Comparison of ENCODE assay signal across 10 mouse cellular contexts in genomic region chr7:142134206-142134995, GRCm38 (mm10). TPM values are rescaled to one million over a fixed set of nuclear protein-coding genes. Genes with fewer than 3 reads are reported as not detected.
DNase-seq lines count a peak whose midpoint lies in the region; ATAC-seq lines count a peak whose summit lies in the region.
"Had no signal": no experiment of that assay in that cellular context is flagged by ENCODE, and none has a peak within 500 bp of the region (broad histone marks: within the 10 kb centered on the region; RNA-seq: fewer than 3 reads in every experiment).

No protein-coding gene starts in this region.

- no peaks in the 10 kb centered on the region for H3K36me3 ChIP-seq in heart, embryonic 12.5 days
- H3K36me3 ChIP-seq in forebrain, embryonic 10.5 days (replicated peaks) = no peaks in the 10 kb centered on the region
- no peaks in the 10 kb centered on the region for H3K36me3 ChIP-seq in midbrain, embryonic 11.5 days (ENCODE audit: control insufficient read depth, insufficient read depth, low read length)
- H3K36me3 ChIP-seq: embryonic facial prominence, embryonic 12.5 days; lung, embryonic 15.5 days had no signal

- H3K27ac ChIP-seq in heart, embryonic 12.5 days (ENCODE audit: poor library complexity, severe bottlenecking) = no peak overlapping the region
- H3K27ac ChIP-seq in forebrain, embryonic 10.5 days = no peak overlapping the region
- H3K27ac ChIP-seq in midbrain, embryonic 11.5 days (ENCODE audit: low read depth, low read length) = no peak overlapping the region
- H3K27ac ChIP-seq: embryonic facial prominence, embryonic 12.5 days; lung, embryonic 15.5 days had no signal

- DNase-seq in heart, postnatal 4 days = peak; percentile 34
- DNase-seq in 3T3-L1 (ENCODE audit: low read depth, low spot score) = peak; percentile 40
- peak; percentile 9 for DNase-seq in Muller cell, postnatal 12 days (ENCODE audit: inconsistent ontology term)
- DNase-seq in kidney, postnatal 36 days = peak; percentile 60 to 73
- no peak for DNase-seq in thymus, postnatal 36 days
- DNase-seq in forebrain, embryonic 10.5 days (ENCODE audit: extremely low spot score, low spot score) = no peak
- no peak for DNase-seq in midbrain, embryonic 11.5 days (ENCODE audit: low spot score, missing footprints)

- no peak overlapping the region for H3K4me3 ChIP-seq in heart, embryonic 12.5 days
- H3K4me3 ChIP-seq in forebrain, embryonic 10.5 days = no peak overlapping the region
- H3K4me3 ChIP-seq in midbrain, embryonic 11.5 days (ENCODE audit: low read depth, low read length) = no peak overlapping the region
- H3K4me3 ChIP-seq: embryonic facial prominence, embryonic 12.5 days; lung, embryonic 15.5 days had no signal

- H3K9ac ChIP-seq in heart, embryonic 12.5 days = no peak overlapping the region
- H3K9ac ChIP-seq in midbrain, embryonic 11.5 days (ENCODE audit: low read length) = no peak overlapping the region
- H3K9ac ChIP-seq: embryonic facial prominence, embryonic 12.5 days; lung, embryonic 15.5 days had no signal

- H3K9me3 ChIP-seq in heart, embryonic 12.5 days (replicated peaks) = no peaks in the 10 kb centered on the region
- no peaks in the 10 kb centered on the region for H3K9me3 ChIP-seq in forebrain, embryonic 10.5 days
- no peaks in the 10 kb centered on the region for H3K9me3 ChIP-seq in midbrain, embryonic 11.5 days (ENCODE audit: control insufficient read depth, low read length)
- H3K9me3 ChIP-seq: embryonic facial prominence, embryonic 12.5 days; lung, embryonic 15.5 days had no signal

- ATAC-seq in heart, embryonic 12.5 days (ENCODE audit: insufficient number of reproducible peaks, low FRiP score) = no peak
- no peak for ATAC-seq in midbrain, embryonic 11.5 days (ENCODE audit: low FRiP score)

- WGBS in heart, embryonic 12.5 days = 46% methylated on average over 4 of the region's 4 CpGs
- 70% methylated on average over 4 of the region's 4 CpGs for WGBS in forebrain, embryonic 10.5 days
- WGBS in midbrain, embryonic 11.5 days = 66% methylated on average over 4 of the region's 4 CpGs

- peaks cover 12% of the 10 kb centered on the region; the same call in 1 of the 2 replicates for H3K27me3 ChIP-seq in heart, embryonic 12.5 days (replicated peaks)
- H3K27me3 ChIP-seq in forebrain, embryonic 10.5 days (ENCODE audit: poor library complexity, severe bottlenecking) = no peaks in the 10 kb centered on the region
- no peaks in the 10 kb centered on the region for H3K27me3 ChIP-seq in midbrain, embryonic 11.5 days (ENCODE audit: control insufficient read depth, insufficient read depth, low read length)
- H3K27me3 ChIP-seq: embryonic facial prominence, embryonic 12.5 days; lung, embryonic 15.5 days had no signal

- H3K4me1 ChIP-seq in heart, embryonic 12.5 days (replicated peaks) = no peaks in the 10 kb centered on the region
- H3K4me1 ChIP-seq in forebrain, embryonic 10.5 days = no peaks in the 10 kb centered on the region
- no peaks in the 10 kb centered on the region for H3K4me1 ChIP-seq in midbrain, embryonic 11.5 days (ENCODE audit: control insufficient read depth, insufficient read depth, low read length)
- H3K4me1 ChIP-seq: embryonic facial prominence, embryonic 12.5 days; lung, embryonic 15.5 days had no signal

- no peak overlapping the region for H3K4me2 ChIP-seq in heart, embryonic 12.5 days
- no peak overlapping the region for H3K4me2 ChIP-seq in midbrain, embryonic 11.5 days
- H3K4me2 ChIP-seq: embryonic facial prominence, embryonic 12.5 days; lung, embryonic 15.5 days had no signal

RNA-seq across cellular contexts. Expression of gene Gm39115, which starts 1.4 kb away (rescaled TPM):
- total RNA-seq in heart, postnatal 4 days (2021) = not detected
- not detected in 2 replicates for polyA plus RNA-seq in heart, embryonic 12.5 days (2016; fragmentation: Nextera tagmentation; extraction: Ambion mirVana)
- not detected in 2 replicates for polyA plus RNA-seq in forebrain, embryonic 10.5 days (2016; fragmentation: Nextera tagmentation; extraction: Ambion mirVana)
- not detected in 2 replicates for polyA plus RNA-seq in midbrain, embryonic 11.5 days (2014; fragmentation: Nextera tagmentation; extraction: Ambion mirVana)
- polyA plus RNA-seq: embryonic facial prominence, embryonic 12.5 days; lung, embryonic 15.5 days had no signal

RNA-seq across cellular contexts. Expression of gene Gm45337, which starts 10.0 kb away (rescaled TPM):
- total RNA-seq in heart, postnatal 4 days (2021) = not detected
- polyA plus RNA-seq in heart, embryonic 12.5 days (2016; fragmentation: Nextera tagmentation; extraction: Ambion mirVana) = not detected in 2 replicates
- polyA plus RNA-seq in forebrain, embryonic 10.5 days (2016; fragmentation: Nextera tagmentation; extraction: Ambion mirVana) = not detected in 2 replicates
- polyA plus RNA-seq in midbrain, embryonic 11.5 days (2014; fragmentation: Nextera tagmentation; extraction: Ambion mirVana) = not detected in 2 replicates
- polyA plus RNA-seq: embryonic facial prominence, embryonic 12.5 days; lung, embryonic 15.5 days had no signal

RNA-seq across cellular contexts. Expression of gene Gm45618, which starts 13.9 kb away (rescaled TPM):
- total RNA-seq in heart, postnatal 4 days (2021) = not detected
- polyA plus RNA-seq in heart, embryonic 12.5 days (2016; fragmentation: Nextera tagmentation; extraction: Ambion mirVana) = not detected in 2 replicates
- polyA plus RNA-seq in forebrain, embryonic 10.5 days (2016; fragmentation: Nextera tagmentation; extraction: Ambion mirVana) = 0.38 TPM in 1 of 2 replicates, not detected in the other
- polyA plus RNA-seq in midbrain, embryonic 11.5 days (2014; fragmentation: Nextera tagmentation; extraction: Ambion mirVana) = not detected in 2 replicates
- polyA plus RNA-seq: embryonic facial prominence, embryonic 12.5 days; lung, embryonic 15.5 days had no signal

RNA-seq across cellular contexts. Expression of gene Gm29735, which starts 22.5 kb away (rescaled TPM):
- total RNA-seq in heart, postnatal 4 days (2021) = not detected
- not detected in 2 replicates for polyA plus RNA-seq in heart, embryonic 12.5 days (2016; fragmentation: Nextera tagmentation; extraction: Ambion mirVana)
- polyA plus RNA-seq in forebrain, embryonic 10.5 days (2016; fragmentation: Nextera tagmentation; extraction: Ambion mirVana) = not detected in 2 replicates
- not detected in 2 replicates for polyA plus RNA-seq in midbrain, embryonic 11.5 days (2014; fragmentation: Nextera tagmentation; extraction: Ambion mirVana)
- polyA plus RNA-seq: embryonic facial prominence, embryonic 12.5 days; lung, embryonic 15.5 days had no signal

RNA-seq across cellular contexts. Expression of gene Gm4553, which starts 31.1 kb away (rescaled TPM):
- total RNA-seq in heart, postnatal 4 days (2021) = not detected
- polyA plus RNA-seq in heart, embryonic 12.5 days (2016; fragmentation: Nextera tagmentation; extraction: Ambion mirVana) = not detected in 2 replicates
- not detected in 2 replicates for polyA plus RNA-seq in forebrain, embryonic 10.5 days (2016; fragmentation: Nextera tagmentation; extraction: Ambion mirVana)
- not detected in 2 replicates for polyA plus RNA-seq in midbrain, embryonic 11.5 days (2014; fragmentation: Nextera tagmentation; extraction: Ambion mirVana)
- polyA plus RNA-seq: embryonic facial prominence, embryonic 12.5 days; lung, embryonic 15.5 days had no signal

Comparison
In these comparisons a context has a peak if more than half of its experiments do, and no peak if none do; other contexts are left out.
1. DNase-seq: peak in heart, postnatal 4 days (single experiment), 3T3-L1 (single experiment), Muller cell, postnatal 12 days (single experiment) and kidney, postnatal 36 days (2 of 2); none in thymus, postnatal 36 days (0 of 2), forebrain, embryonic 10.5 days (single experiment) and midbrain, embryonic 11.5 days (single experiment).